9 mouse cellular contexts compared by ENCODE assay signal in the genomic region with DNA sequence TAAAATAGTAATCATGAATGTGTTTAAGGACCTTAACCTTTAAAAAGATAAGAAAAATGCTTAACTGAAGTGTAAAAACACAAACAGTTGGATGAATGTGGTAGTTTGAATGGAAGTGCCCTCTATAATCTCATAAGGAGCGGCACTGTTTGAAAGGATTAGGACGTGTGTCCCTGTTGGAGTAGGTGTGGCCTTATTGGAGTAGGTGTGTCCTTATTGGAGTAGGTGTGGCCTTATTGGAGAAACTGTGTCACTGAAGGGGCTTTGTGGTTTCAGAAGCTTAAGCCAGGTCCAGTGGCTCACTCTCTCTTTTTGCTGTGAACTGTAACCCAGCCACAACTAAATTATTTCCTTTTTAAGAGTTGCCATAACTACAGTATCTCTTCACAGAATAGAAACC. TPM values are rescaled to one million over a fixed set of nuclear protein-coding genes. Genes with fewer than 3 reads are reported as not detected.
A peak's percentile ranks its signal among the peaks of the same experiment; 100 is the strongest.
DNase-seq lines count a peak whose midpoint lies in the region; ATAC-seq and TF ChIP-seq lines count a peak whose summit lies in the region.
"Had no signal": no experiment of that assay in that cellular context is flagged by ENCODE, and none has a peak within 500 bp of the region (broad histone marks: within the 10 kb centered on the region; RNA-seq: fewer than 3 reads in every experiment).

No protein-coding gene starts in this region.

- no peak for DNase-seq in hindbrain, embryonic 14.5 days (ENCODE audit: low spot score)
- peak; percentile 68 for DNase-seq in ES-E14 (ENCODE audit: low read depth, low spot score)
- DNase-seq in c-Kit-positive CD71-positive TER-119-positive erythroid progenitor cells, embryonic 14.5 days (ENCODE audit: low spot score) = peak; percentile 76
- DNase-seq in liver, embryonic 14.5 days (ENCODE audit: low read depth in 3 of 3, low spot score in 3 of 3) = peak in 2 of 3 experiments; percentile 53 to 61
- DNase-seq in cerebellum, postnatal 4 days (ENCODE audit: low spot score in 2 of 2) = no peak
- no peak for DNase-seq in cerebellum, adult 9-11 months
- no peak for DNase-seq in layer of hippocampus, adult 9-10 months (ENCODE audit: low spot score)
- DNase-seq: lung, postnatal 4 days had no signal

- WGBS in hindbrain, embryonic 15.5 days = 15% methylated on average over 2 of the region's 2 CpGs
- WGBS in hindbrain, embryonic 14.5 days = 8% methylated on average over 2 of the region's 2 CpGs
- WGBS in liver, embryonic 14.5 days (ENCODE audit: insufficient replicate concordance) = 4% methylated on average over 2 of the region's 2 CpGs

- H3K9ac ChIP-seq in hindbrain, embryonic 15.5 days = no peak overlapping the region
- no peak overlapping the region for H3K9ac ChIP-seq in hindbrain, embryonic 14.5 days
- H3K9ac ChIP-seq in ES-E14 (ENCODE audit: insufficient read depth, low read depth, low read length, poor library complexity, severe bottlenecking) = no peak overlapping the region
- H3K9ac ChIP-seq in liver, embryonic 14.5 days (replicated peaks) = no peak overlapping the region

- no peak overlapping the region for H3K4me3 ChIP-seq in hindbrain, embryonic 15.5 days
- no peak overlapping the region for H3K4me3 ChIP-seq in hindbrain, embryonic 14.5 days (replicated peaks; ENCODE audit: low read length)
- peak overlapping the region in 1 of 2 experiments; percentile 58; a peak in 2 of 4 replicates for H3K4me3 ChIP-seq in ES-E14 (ENCODE audit: insufficient read depth in 1 of 2, low read depth in 1 of 2, low read length in 2 of 2, poor library complexity in 1 of 2, severe bottlenecking in 1 of 2)
- H3K4me3 ChIP-seq in liver, embryonic 14.5 days (ENCODE audit: insufficient read depth in 1 of 2, low read depth in 2 of 2, low read length in 2 of 2) = peak overlapping the region in 1 of 2 experiments; percentile 54; a peak in 2 of 4 replicates

- peaks cover 5% of the 10 kb centered on the region; the same call in 1 of the 2 replicates for H3K9me3 ChIP-seq in hindbrain, embryonic 15.5 days
- H3K9me3 ChIP-seq in hindbrain, embryonic 14.5 days (ENCODE audit: control insufficient read depth, low read length) = no peaks in the 10 kb centered on the region
- H3K9me3 ChIP-seq in ES-E14 (ENCODE audit: control insufficient read depth, insufficient read depth, low read depth, low read length) = no peaks in the 10 kb centered on the region
- no peaks in the 10 kb centered on the region for H3K9me3 ChIP-seq in liver, embryonic 14.5 days (ENCODE audit: control insufficient read depth, low read length)

- H3K36me3 ChIP-seq in hindbrain, embryonic 15.5 days = no peaks in the 10 kb centered on the region
- H3K36me3 ChIP-seq in hindbrain, embryonic 14.5 days (replicated peaks; ENCODE audit: control insufficient read depth, insufficient read depth) = no peaks in the 10 kb centered on the region
- no peaks in the 10 kb centered on the region for H3K36me3 ChIP-seq in ES-E14 (ENCODE audit: control insufficient read depth, insufficient read depth, low read length, poor library complexity, severe bottlenecking)
- no peaks in the 10 kb centered on the region for H3K36me3 ChIP-seq in liver, embryonic 14.5 days (replicated peaks; ENCODE audit: control insufficient read depth, insufficient read depth, low read depth)

- H3K4me2 ChIP-seq in hindbrain, embryonic 15.5 days = peak overlapping the region; percentile 54; the same call in 1 of the 2 replicates
- H3K4me2 ChIP-seq in hindbrain, embryonic 14.5 days (replicated peaks) = no peak overlapping the region
- H3K4me2 ChIP-seq in liver, embryonic 14.5 days (ENCODE audit: low read depth) = peak overlapping the region; percentile 61

- H3K27ac ChIP-seq in hindbrain, embryonic 15.5 days (replicated peaks) = no peak overlapping the region
- H3K27ac ChIP-seq in hindbrain, embryonic 14.5 days = no peak overlapping the region
- H3K27ac ChIP-seq in ES-E14 (ENCODE audit: insufficient read depth, low read depth, low read length, poor library complexity, severe bottlenecking) = no peak overlapping the region
- H3K27ac ChIP-seq in liver, embryonic 14.5 days = no peak overlapping the region

- no peaks in the 10 kb centered on the region; the same call in 1 of the 2 replicates for H3K4me1 ChIP-seq in hindbrain, embryonic 15.5 days (replicated peaks)
- no peaks in the 10 kb centered on the region for H3K4me1 ChIP-seq in hindbrain, embryonic 14.5 days (replicated peaks; ENCODE audit: control insufficient read depth, insufficient read depth, low read length)
- peaks cover 3% of the 10 kb centered on the region in 2 experiments; a peak in 2 of 4 replicates for H3K4me1 ChIP-seq in ES-E14 (ENCODE audit: control insufficient read depth in 2 of 2, insufficient read depth in 2 of 2, low read length in 2 of 2, poor library complexity in 1 of 2)
- H3K4me1 ChIP-seq in liver, embryonic 14.5 days (replicated peaks; ENCODE audit: control insufficient read depth in 2 of 2, insufficient read depth in 2 of 2, low read length in 1 of 2) = peaks cover 3 to 5% of the 10 kb centered on the region in 2 experiments

- no peak for TF ChIP-seq EP300 in liver, embryonic 14.5 days (IDR thresholded peaks at IDR 0.05; ENCODE audit: low read depth)

- in situ Hi-C loops in ES-E14 (cut with MboI; ENCODE audit: low sequenced_read_pairs in 2 of 2, unreplicated experiment in 2 of 2) = loop anchor here (10.0 to 25.0 kb wide), 3 partner anchors 1348 to 1540 kb away; a partner anchor contains a TSS

- TF ChIP-seq CTCF in liver, embryonic 14.5 days (IDR thresholded peaks at IDR 0.05; ENCODE audit: low read depth) = no peak

- peaks cover 26% of the 10 kb centered on the region for H3K27me3 ChIP-seq in hindbrain, embryonic 15.5 days
- H3K27me3 ChIP-seq in hindbrain, embryonic 14.5 days (ENCODE audit: control insufficient read depth, insufficient read depth, low read length) = peaks cover 36% of the 10 kb centered on the region
- no peaks in the 10 kb centered on the region; the same call in 1 of the 2 replicates for H3K27me3 ChIP-seq in liver, embryonic 14.5 days (ENCODE audit: control insufficient read depth, insufficient read depth, low read length)

- ATAC-seq in hindbrain, embryonic 15.5 days (ENCODE audit: low FRiP score, low read depth) = no peak
- ATAC-seq in hindbrain, embryonic 14.5 days (ENCODE audit: low FRiP score) = no peak
- no peak for ATAC-seq in liver, embryonic 14.5 days (ENCODE audit: insufficient read depth)

TF ChIP-seq in ES-E14, 5 proteins besides CTCF, POLR2A, EP300 and RAD21:
- TF ChIP-seq MAFK (IDR thresholded peaks at IDR 0.05; ENCODE audit: insufficient read depth, low read depth, low read length) (no peak), CHD2 (IDR thresholded peaks at IDR 0.05; ENCODE audit: low read depth, low read length) (no peak), ZC3H11A (IDR thresholded peaks at IDR 0.05; ENCODE audit: borderline replicate concordance, low read depth, low read length) (no peak), ZNF384 (IDR thresholded peaks at IDR 0.05; ENCODE audit: low read depth, low read length) (no peak), HCFC1 (IDR thresholded peaks at IDR 0.05; ENCODE audit: borderline replicate concordance, insufficient read depth, low read length) (no peak)

RNA-seq across cellular contexts. Expression of a gene that starts 21.0 kb away (rescaled TPM):
- 8.8 and 9.1 TPM in 2 replicates for polyA plus RNA-seq in hindbrain, embryonic 15.5 days (2015; fragmentation: Nextera tagmentation; extraction: Ambion mirVana)
- polyA plus RNA-seq in hindbrain, embryonic 14.5 days (2014; fragmentation: Nextera tagmentation; extraction: Ambion mirVana) = 8.5 and 8.9 TPM in 2 replicates
- total RNA-seq in ES-E14 (2012; rRNA removed) = 10.5 and 15.5 TPM in 2 replicates
- 2.4 and 4.0 TPM in 2 replicates for polyA plus RNA-seq in liver, embryonic 14.5 days (2012; rRNA removed)
- polyA plus RNA-seq in liver, embryonic 14.5 days (2014; fragmentation: Nextera tagmentation; extraction: Ambion mirVana) = 5.2 and 5.3 TPM in 2 replicates

RNA-seq across cellular contexts. Expression of a gene that starts 33.6 kb away (rescaled TPM):
- 42.8 and 46.5 TPM in 2 replicates for polyA plus RNA-seq in hindbrain, embryonic 15.5 days (2015; fragmentation: Nextera tagmentation; extraction: Ambion mirVana)
- 48.8 and 52.0 TPM in 2 replicates for polyA plus RNA-seq in hindbrain, embryonic 14.5 days (2014; fragmentation: Nextera tagmentation; extraction: Ambion mirVana)
- total RNA-seq in ES-E14 (2012; rRNA removed) = 15.8 and 15.9 TPM in 2 replicates
- 3.0 and 5.4 TPM in 2 replicates for polyA plus RNA-seq in liver, embryonic 14.5 days (2012; rRNA removed)
- polyA plus RNA-seq in liver, embryonic 14.5 days (2014; fragmentation: Nextera tagmentation; extraction: Ambion mirVana) = 11.9 and 12.5 TPM in 2 replicates

Comparison
In these comparisons a context has a peak if more than half of its experiments do, and no peak if none do; other contexts are left out.
1. DNase-seq: peak in ES-E14 (single experiment), c-Kit-positive CD71-positive TER-119-positive erythroid progenitor cells, embryonic 14.5 days (single experiment) and liver, embryonic 14.5 days (2 of 3); none in hindbrain, embryonic 14.5 days (single experiment), cerebellum, postnatal 4 days (0 of 2), cerebellum, adult 9-11 months (single experiment) and layer of hippocampus, adult 9-10 months (single experiment).